Mouse (Mus musculus) midbrain, embryonic 11.5 days (tissue): ENCODE measurements at regions not wholly inside any gene's neighbourhood (a gene's known extent, or its start where the extent isn't known, plus 50 kb on each side); places are given as distances from the start of the nearest gene placed in this dataset.
A peak's percentile ranks its signal among the peaks of the same experiment; 100 is the strongest.

Experiments used
- ATAC-seq: fragments of 200-750 bp; cut with Nextera tagmentation; 2 replicates; pipeline ENCODE4 v1.8.0; 2017; ENCODE audit warnings: moderate TSS enrichment, moderate library complexity; ENCODE audit not compliant: low FRiP score
- DNase-seq: peaks from one replicate; pipeline ENCODE4 v3.0.0; 2015; ENCODE audit warnings: low spot score; ENCODE audit errors: missing footprints
- H3K27ac ChIP-seq: fragments of 300-500 bp; sonication (generic); 2 replicates; pipeline ENCODE4 v1.5.1; 2014; ENCODE audit warnings: low read depth, low read length
- H3K27me3 ChIP-seq: fragments of 300-500 bp; sonication (generic); 2 replicates; pipeline ENCODE4 v1.6.1; 2014; ENCODE audit warnings: mild to moderate bottlenecking, low read length, moderate library complexity, mixed read lengths; ENCODE audit not compliant: control insufficient read depth, insufficient read depth
- H3K36me3 ChIP-seq: fragments of 300-500 bp; sonication (generic); 2 replicates; pipeline ENCODE4 v1.6.1; 2014; ENCODE audit warnings: mild to moderate bottlenecking, low read length, moderate library complexity, mixed read lengths; ENCODE audit not compliant: control insufficient read depth, insufficient read depth
- H3K4me1 ChIP-seq: fragments of 300-500 bp; sonication (generic); 2 replicates; pipeline ENCODE4 v1.6.1; 2014; ENCODE audit warnings: low read length; ENCODE audit not compliant: control insufficient read depth, insufficient read depth
- H3K4me2 ChIP-seq: fragments of 300-500 bp; sonication (generic); 2 replicates; pipeline ENCODE4 v1.6.1; 2014; ENCODE audit warnings: mild to moderate bottlenecking, moderate library complexity
- H3K4me3 ChIP-seq: fragments of 300-500 bp; sonication (generic); 2 replicates; pipeline ENCODE4 v1.5.1; 2014; ENCODE audit warnings: low read depth, low read length
- H3K9ac ChIP-seq: fragments of 300-500 bp; sonication (generic); 2 replicates; pipeline ENCODE4 v1.6.1; 2014; ENCODE audit warnings: low read length
- H3K9me3 ChIP-seq: fragments of 300-500 bp; sonication (generic); 2 replicates; pipeline ENCODE4 v1.6.1; 2016; ENCODE audit warnings: low read length; ENCODE audit not compliant: control insufficient read depth
- WGBS: fragments of 180-500 bp; shearing (Covaris S2); extraction: QIAGEN DNeasy Blood & Tissue Kit; methylation state at CpG from one replicate; pipeline ENCODE4 v1.1.7; 2014; 5-methylcytosine and 5-hydroxymethylcytosine counted together

DNA sequence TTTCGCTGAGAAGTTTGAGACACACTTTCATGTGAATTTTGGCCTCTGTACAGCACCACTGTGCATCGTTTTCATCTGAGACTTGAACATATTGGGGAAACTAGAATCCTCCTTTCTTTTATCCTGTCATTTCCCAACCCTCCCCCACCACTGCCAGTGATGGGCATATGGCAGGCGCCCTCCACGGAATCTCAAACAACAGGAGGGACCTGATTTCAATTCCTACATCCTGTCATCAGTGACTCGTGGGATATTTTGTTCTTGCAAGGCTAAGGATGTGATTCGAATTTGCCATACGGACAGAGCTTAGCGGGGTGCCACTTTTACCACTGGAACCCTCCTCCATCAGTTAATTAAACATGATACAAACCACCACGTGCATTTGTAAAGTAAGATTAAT lies 60.9 kb upstream of the Etaa1 start:
- Histone ChIP-seq H3K4me2 (peak overlapping the region; percentile 19; the same call in 1 of the 2 replicates), H3K27ac (no peak overlapping the region)
- ATAC-seq = peak; percentile 68

GRCm38 (mm10) chr11:18012085-18012484 lies 58.4 kb upstream of the Etaa1 start:
- Histone ChIP-seq H3K9ac (no peak overlapping the region), H3K36me3 (no peaks in the 10 kb centered on the region), H3K9me3 (no peaks in the 10 kb centered on the region), H3K4me3 (no peak overlapping the region), H3K4me2 (no peak overlapping the region), H3K27ac (no peak overlapping the region), H3K27me3 (no peaks in the 10 kb centered on the region), H3K4me1 (peaks cover 13% of the 10 kb centered on the region)
- ATAC-seq (no peak), DNase-seq (no peak)
- 64% methylated on average over 5 of the region's 5 CpGs for WGBS

More for the DNA sequence above, 60.9 kb upstream of the Etaa1 start:
- Histone ChIP-seq H3K27me3 (no peaks in the 10 kb centered on the region), H3K9ac (no peak overlapping the region), H3K9me3 (no peaks in the 10 kb centered on the region), H3K4me3 (no peak overlapping the region), H3K36me3 (no peaks in the 10 kb centered on the region), H3K4me1 (peaks cover 13% of the 10 kb centered on the region)
- DNase-seq = peak; percentile 88
- WGBS = 14% methylated on average over 9 of the region's 9 CpGs

- no peak overlapping the region for H3K4me3 ChIP-seq
- peak overlapping the region; percentile 23; the same call in 1 of the 2 replicates for H3K4me2 ChIP-seq
- no peaks in the 10 kb centered on the region for H3K27me3 ChIP-seq
- DNase-seq = peak; percentile 86
- peak overlapping the region; percentile 27; the same call in 1 of the 2 replicates for H3K9ac ChIP-seq
- H3K36me3 ChIP-seq = no peaks in the 10 kb centered on the region
- no peaks in the 10 kb centered on the region for H3K9me3 ChIP-seq
- peak; percentile 82 for ATAC-seq
- H3K27ac ChIP-seq = no peak overlapping the region
- H3K4me1 ChIP-seq = peaks cover 13% of the 10 kb centered on the region
- WGBS = 15% methylated on average over 13 of the region's 13 CpGs
These were observed 57.5 kb upstream of the Etaa1 start for GRCm38 (mm10) chr11:18011101-18011733.

DNA sequence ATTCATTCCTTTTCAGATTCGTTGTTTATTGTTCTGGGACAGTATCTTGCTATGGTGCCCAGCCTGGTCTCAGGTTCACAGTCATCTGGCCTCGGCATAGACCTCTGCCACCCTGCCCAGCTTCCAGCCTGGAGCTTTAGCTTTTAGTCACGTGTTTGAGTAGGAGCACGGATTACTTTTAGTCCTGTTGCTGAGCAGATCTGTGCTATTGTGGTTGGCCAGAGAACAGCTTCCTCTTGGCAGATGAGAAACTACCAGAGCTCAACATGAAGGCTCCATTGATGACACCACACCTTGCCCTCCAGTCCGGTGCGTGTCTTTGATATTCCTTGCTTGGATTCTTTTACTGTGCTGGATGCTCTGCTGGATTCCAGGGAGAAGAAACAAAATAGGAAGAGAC lies 54.5 kb upstream of the Etaa1 start:
- ATAC-seq (no peak), DNase-seq (peak; percentile 12)
- WGBS = 90% methylated on average over 6 of the region's 6 CpGs
- H3K4me1 ChIP-seq = peaks cover 5% of the 10 kb centered on the region; the same call in 1 of the 2 replicates
- no peak overlapping the region for H3K4me2 ChIP-seq
- no peak overlapping the region for H3K9ac ChIP-seq
- H3K9me3 ChIP-seq = no peaks in the 10 kb centered on the region
- no peaks in the 10 kb centered on the region for H3K27me3 ChIP-seq
- H3K27ac ChIP-seq = no peak overlapping the region
- H3K36me3 ChIP-seq = no peaks in the 10 kb centered on the region
- no peak overlapping the region for H3K4me3 ChIP-seq
